Mouse (Mus musculus): ENCODE measurements around the gene Rel. TPM values are rescaled to one million over a fixed set of nuclear protein-coding genes. Genes with fewer than 3 reads are reported as not detected.
A peak's percentile ranks its signal among the peaks of the same experiment; 100 is the strongest.
"Not testable (repeated sequence)": the region's sequence is repeated elsewhere in the genome, so short reads cannot be mapped to it uniquely, and the experiment has no call there.

Rel gene
- polyA plus RNA-seq, 1 experiment from 2014 or later, result 0.95 TPM

DNA sequence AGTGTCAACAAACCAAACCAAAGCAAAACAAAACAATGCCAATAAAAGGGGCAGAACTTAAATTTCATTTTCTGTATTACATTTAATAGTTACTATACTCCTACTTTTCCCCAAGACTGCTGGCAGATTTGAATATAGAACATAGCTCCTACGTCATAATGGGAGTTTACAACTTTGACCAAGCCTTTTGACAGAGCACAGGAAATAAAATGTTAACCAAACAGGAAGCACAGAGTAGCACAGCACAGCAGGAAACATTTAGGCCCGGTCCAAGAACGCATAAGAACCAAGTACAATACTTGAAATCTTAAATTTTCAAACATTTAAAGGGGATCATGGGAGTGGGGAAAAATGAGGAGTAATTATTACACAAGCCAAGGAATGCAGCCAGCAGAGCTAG lies 11.3 kb upstream of the Rel start:
- Histone ChIP-seq H3K9ac (replicated peaks; ENCODE audit: low read depth, low read length) (no peak overlapping the region), H3K36me3 (ENCODE audit: control insufficient read depth, insufficient read depth, low read length) (no peaks in the 10 kb centered on the region), H3K4me2 (ENCODE audit: low read depth, low read length) (no peak overlapping the region), H3K9me3 (ENCODE audit: control insufficient read depth, low read length) (no peaks in the 10 kb centered on the region), H3K27me3 (ENCODE audit: control insufficient read depth, insufficient read depth, low read length) (no peaks in the 10 kb centered on the region), H3K4me3 (ENCODE audit: low read depth, low read length) (no peak overlapping the region), H3K4me1 (ENCODE audit: control insufficient read depth, insufficient read depth, low read length) (no peaks in the 10 kb centered on the region), H3K27ac (ENCODE audit: low read depth, low read length) (no peak overlapping the region)
- no peak for ATAC-seq (ENCODE audit: low read depth)
- 86% methylated on average over 3 of the region's 3 CpGs for WGBS

DNA sequence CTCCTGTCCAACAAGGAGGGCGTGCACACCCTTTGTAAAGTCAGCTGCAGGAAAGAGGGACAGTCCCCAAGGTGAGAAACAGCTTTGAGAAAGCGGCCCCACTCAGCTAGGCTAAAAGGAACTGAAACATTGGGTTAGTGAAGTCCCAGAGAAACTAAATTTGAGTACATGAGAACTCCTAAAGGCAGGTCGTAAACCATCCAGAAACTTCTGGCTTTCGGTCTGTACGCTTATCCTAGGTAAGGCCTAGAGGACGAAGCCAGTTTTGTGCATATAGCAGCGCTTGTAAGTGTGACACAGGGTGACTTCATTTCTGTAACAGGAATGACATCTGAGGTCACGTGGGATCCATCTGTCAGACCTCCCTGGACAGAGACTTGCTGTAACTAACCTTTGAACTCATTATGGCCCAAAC lies 8.0 kb upstream of the Rel start:
- WGBS, result 93% methylated on average over 8 of the region's 8 CpGs
- no peak for ATAC-seq (ENCODE audit: low read depth)
- Histone ChIP-seq H3K9ac (replicated peaks; ENCODE audit: low read depth, low read length) (no peak overlapping the region), H3K9me3 (ENCODE audit: control insufficient read depth, low read length) (no peaks in the 10 kb centered on the region), H3K4me2 (ENCODE audit: low read depth, low read length) (no peak overlapping the region), H3K27ac (ENCODE audit: low read depth, low read length) (no peak overlapping the region), H3K4me3 (ENCODE audit: low read depth, low read length) (no peak overlapping the region), H3K4me1 (ENCODE audit: control insufficient read depth, insufficient read depth, low read length) (no peaks in the 10 kb centered on the region), H3K36me3 (ENCODE audit: control insufficient read depth, insufficient read depth, low read length) (no peaks in the 10 kb centered on the region), H3K27me3 (ENCODE audit: control insufficient read depth, insufficient read depth, low read length) (no peaks in the 10 kb centered on the region)

DNA sequence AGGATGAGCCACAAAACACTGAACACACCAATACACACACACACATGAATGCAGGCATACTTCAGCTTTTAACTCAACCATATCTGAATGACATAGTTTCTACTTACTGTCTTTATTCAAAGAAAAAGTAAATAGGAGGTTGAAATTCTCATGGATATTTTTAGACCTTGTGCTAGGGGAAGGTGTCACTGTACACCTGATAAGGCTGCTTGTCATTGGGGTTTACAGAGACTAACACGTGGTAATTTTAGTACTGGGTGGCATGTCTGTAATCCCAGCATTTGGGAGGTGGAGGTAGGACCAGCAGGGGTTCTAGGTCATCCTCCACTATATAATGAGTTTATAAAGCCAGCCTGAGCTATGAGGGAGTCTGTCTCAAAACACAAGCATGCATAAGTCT lies 1.7 kb upstream of the Rel start:
- H3K27me3 ChIP-seq (ENCODE audit: control insufficient read depth, insufficient read depth, low read length), result no peaks in the 10 kb centered on the region
- no peak overlapping the region for H3K27ac ChIP-seq (ENCODE audit: low read depth, low read length)
- H3K4me1 ChIP-seq (ENCODE audit: control insufficient read depth, insufficient read depth, low read length), result no peaks in the 10 kb centered on the region
- H3K9me3 ChIP-seq (ENCODE audit: control insufficient read depth, low read length), result no peaks in the 10 kb centered on the region
- no peak overlapping the region for H3K9ac ChIP-seq (replicated peaks; ENCODE audit: low read depth, low read length)
- no peak overlapping the region for H3K4me2 ChIP-seq (ENCODE audit: low read depth, low read length)
- ATAC-seq (ENCODE audit: low read depth), result no peak
- WGBS, result 45% methylated on average over 1 of the region's 1 CpGs
- no peaks in the 10 kb centered on the region for H3K36me3 ChIP-seq (ENCODE audit: control insufficient read depth, insufficient read depth, low read length)
- H3K4me3 ChIP-seq (ENCODE audit: low read depth, low read length), result no peak overlapping the region

DNA sequence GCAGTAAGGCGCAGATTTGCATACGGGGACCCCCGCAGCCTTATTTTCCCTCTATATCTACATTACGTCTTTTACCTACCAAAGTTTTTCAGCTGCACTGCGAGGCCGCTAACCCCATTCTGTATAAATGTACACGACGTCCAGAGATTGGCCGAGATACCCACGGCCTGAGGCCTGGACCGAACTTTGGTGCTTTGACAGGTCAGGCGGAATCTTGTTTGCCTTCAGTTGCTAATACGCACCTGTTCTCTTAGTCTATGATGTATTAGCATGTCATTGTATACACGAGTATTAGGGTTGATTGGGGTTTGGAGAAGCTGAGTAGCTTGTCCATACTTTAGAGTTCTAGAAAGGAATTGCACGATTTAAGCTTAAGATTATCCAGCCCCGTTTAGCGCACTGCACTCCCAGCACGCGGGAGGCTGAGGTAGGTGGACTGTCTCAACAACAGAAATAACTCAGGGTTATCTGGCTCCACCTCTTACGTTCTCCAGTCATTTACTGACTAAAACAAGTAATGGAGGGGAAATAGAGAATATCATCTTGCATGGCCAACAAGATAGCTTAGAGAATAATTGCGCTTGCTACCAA lies 832 bp upstream of the Rel start:
- Histone ChIP-seq H3K4me1 (ENCODE audit: control insufficient read depth, insufficient read depth, low read length) (no peaks in the 10 kb centered on the region), H3K27ac (ENCODE audit: low read depth, low read length) (peak overlapping the region; percentile 88), H3K9ac (replicated peaks; ENCODE audit: low read depth, low read length) (peak overlapping the region; percentile 70), H3K9me3 (ENCODE audit: control insufficient read depth, low read length) (no peaks in the 10 kb centered on the region), H3K4me2 (ENCODE audit: low read depth, low read length) (peak overlapping the region; percentile 73), H3K27me3 (ENCODE audit: control insufficient read depth, insufficient read depth, low read length) (no peaks in the 10 kb centered on the region), H3K36me3 (ENCODE audit: control insufficient read depth, insufficient read depth, low read length) (no peaks in the 10 kb centered on the region), H3K4me3 (ENCODE audit: low read depth, low read length) (peak overlapping the region; percentile 78)
- ATAC-seq (ENCODE audit: low read depth), result no peak; the same call in 1 of the 2 replicates
- 7% methylated on average over 21 of the region's 21 CpGs for WGBS

DNA sequence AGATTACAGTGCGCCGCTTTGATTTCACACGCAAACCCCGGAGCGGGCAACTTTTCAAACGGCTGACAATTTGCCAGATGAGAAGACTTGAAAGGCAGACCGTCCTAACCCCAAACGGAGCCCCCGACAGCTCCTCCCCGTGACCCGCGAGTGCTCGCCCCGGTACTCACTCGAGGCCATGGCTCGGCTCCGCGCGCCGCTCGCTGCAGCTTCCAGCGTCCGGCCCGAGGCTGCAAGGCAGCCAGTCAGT lies 335 bp downstream of the Rel start:
- Histone ChIP-seq H3K4me2 (ENCODE audit: low read depth, low read length) (peak overlapping the region; percentile 73), H3K9ac (replicated peaks; ENCODE audit: low read depth, low read length) (peak overlapping the region; percentile 70), H3K27ac (ENCODE audit: low read depth, low read length) (peak overlapping the region; percentile 88), H3K27me3 (ENCODE audit: control insufficient read depth, insufficient read depth, low read length) (no peaks in the 10 kb centered on the region), H3K4me1 (ENCODE audit: control insufficient read depth, insufficient read depth, low read length) (no peaks in the 10 kb centered on the region), H3K4me3 (ENCODE audit: low read depth, low read length) (peak overlapping the region; percentile 78), H3K9me3 (ENCODE audit: control insufficient read depth, low read length) (no peaks in the 10 kb centered on the region), H3K36me3 (ENCODE audit: control insufficient read depth, insufficient read depth, low read length) (no peaks in the 10 kb centered on the region)
- ATAC-seq (ENCODE audit: low read depth), result no peak
- whole genome bisulfite sequencing, result under 1% methylated on average over 24 of the region's 24 CpGs

DNA sequence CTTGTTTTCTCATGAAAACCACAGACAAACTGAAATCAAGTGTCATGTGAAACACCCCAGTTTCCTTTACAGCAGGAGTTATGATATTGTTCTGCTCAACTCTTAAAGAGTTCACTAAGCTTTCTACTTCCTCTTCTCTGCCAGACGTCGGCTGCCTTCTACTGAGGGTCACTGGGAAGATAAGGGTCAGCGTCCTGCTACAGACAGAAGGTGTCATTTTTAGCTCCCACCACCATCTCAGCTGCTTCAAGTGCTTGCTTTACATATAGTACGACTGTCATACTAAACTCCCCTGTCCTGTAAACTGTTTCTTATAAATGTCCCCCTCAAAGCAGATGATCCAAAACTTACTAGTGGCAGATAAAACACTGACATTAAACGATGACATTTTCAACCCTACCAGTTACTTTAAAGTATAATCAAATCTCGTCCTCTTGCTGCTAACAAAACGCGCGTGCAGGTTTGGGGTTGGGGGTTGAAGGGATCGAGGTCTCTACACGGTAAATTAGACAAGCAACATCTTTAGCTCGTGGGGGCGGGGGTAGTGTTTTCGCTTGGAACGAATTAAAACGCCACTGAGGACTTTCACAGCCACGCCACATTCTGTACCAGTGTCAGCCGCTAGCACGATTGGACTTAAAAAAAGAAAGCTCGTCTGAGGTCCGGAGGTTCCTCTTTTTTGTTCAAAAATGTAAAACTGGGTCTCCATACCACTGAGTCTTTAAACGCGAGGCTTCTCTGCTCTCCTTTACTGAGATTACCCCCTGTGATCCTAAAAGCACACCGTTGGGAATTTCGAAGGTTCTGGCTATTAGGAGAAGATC lies 872 bp downstream of the Rel start:
- under 1% methylated on average over 25 of the region's 25 CpGs for WGBS
- Histone ChIP-seq H3K27me3 (ENCODE audit: control insufficient read depth, insufficient read depth, low read length) (no peaks in the 10 kb centered on the region), H3K4me1 (ENCODE audit: control insufficient read depth, insufficient read depth, low read length) (no peaks in the 10 kb centered on the region), H3K4me3 (ENCODE audit: low read depth, low read length) (peak overlapping the region; percentile 78), H3K36me3 (ENCODE audit: control insufficient read depth, insufficient read depth, low read length) (no peaks in the 10 kb centered on the region), H3K4me2 (ENCODE audit: low read depth, low read length) (peak overlapping the region; percentile 73), H3K9ac (replicated peaks; ENCODE audit: low read depth, low read length) (peak overlapping the region; percentile 70), H3K9me3 (ENCODE audit: control insufficient read depth, low read length) (no peaks in the 10 kb centered on the region), H3K27ac (ENCODE audit: low read depth, low read length) (peak overlapping the region; percentile 88)
- peak; percentile 3; the same call in 1 of the 2 replicates for ATAC-seq (ENCODE audit: low read depth)

DNA sequence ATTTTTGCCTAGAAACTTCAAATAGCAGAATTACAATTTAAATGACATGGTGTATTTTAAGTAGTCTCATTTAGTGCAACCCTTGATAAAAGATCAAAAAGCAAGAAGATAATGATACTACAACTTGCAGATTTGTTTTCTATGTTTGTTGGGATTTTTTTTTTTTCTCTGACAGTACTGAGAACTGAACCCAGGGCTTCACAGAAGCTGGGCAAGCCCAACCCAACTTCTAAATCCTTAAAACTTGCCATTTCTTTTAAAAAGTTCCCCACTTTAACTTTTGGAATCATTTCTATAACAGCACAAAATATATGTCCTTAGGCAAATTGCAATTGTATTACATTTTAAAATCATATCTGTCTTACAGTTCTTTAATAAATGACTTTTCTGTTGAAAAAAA lies 1.7 kb downstream of the Rel start:
- Histone ChIP-seq H3K4me3 (ENCODE audit: low read depth, low read length) (no peak overlapping the region), H3K27ac (ENCODE audit: low read depth, low read length) (no peak overlapping the region), H3K4me2 (ENCODE audit: low read depth, low read length) (no peak overlapping the region), H3K9me3 (ENCODE audit: control insufficient read depth, low read length) (no peaks in the 10 kb centered on the region), H3K4me1 (ENCODE audit: control insufficient read depth, insufficient read depth, low read length) (no peaks in the 10 kb centered on the region), H3K36me3 (ENCODE audit: control insufficient read depth, insufficient read depth, low read length) (no peaks in the 10 kb centered on the region), H3K9ac (replicated peaks; ENCODE audit: low read depth, low read length) (no peak overlapping the region), H3K27me3 (ENCODE audit: control insufficient read depth, insufficient read depth, low read length) (no peaks in the 10 kb centered on the region)
- ATAC-seq (ENCODE audit: low read depth), result no peak

DNA sequence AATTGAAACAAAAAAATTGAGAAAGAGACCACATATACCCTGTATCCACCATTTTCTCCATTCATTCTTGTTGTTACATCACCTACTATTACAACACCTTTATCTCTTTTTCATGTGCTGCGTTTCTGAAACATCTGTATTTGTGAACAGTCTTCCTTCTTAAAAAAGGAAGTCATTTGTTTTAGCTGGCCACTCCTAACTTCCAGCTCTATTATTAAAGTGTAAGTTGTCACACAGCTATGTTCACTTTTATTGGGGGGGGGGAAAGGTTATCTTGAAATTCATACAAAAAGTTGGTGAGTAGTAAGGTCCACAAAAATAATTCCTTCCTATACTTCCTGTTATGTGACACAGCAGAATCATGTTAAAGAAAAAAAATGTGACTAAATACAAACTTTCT lies 2.8 kb downstream of the Rel start:
- Histone ChIP-seq H3K27me3 (ENCODE audit: control insufficient read depth, insufficient read depth, low read length) (no peaks in the 10 kb centered on the region), H3K4me3 (ENCODE audit: low read depth, low read length) (no peak overlapping the region), H3K36me3 (ENCODE audit: control insufficient read depth, insufficient read depth, low read length) (no peaks in the 10 kb centered on the region), H3K9ac (replicated peaks; ENCODE audit: low read depth, low read length) (no peak overlapping the region), H3K27ac (ENCODE audit: low read depth, low read length) (no peak overlapping the region), H3K4me2 (ENCODE audit: low read depth, low read length) (no peak overlapping the region), H3K4me1 (ENCODE audit: control insufficient read depth, insufficient read depth, low read length) (no peaks in the 10 kb centered on the region), H3K9me3 (ENCODE audit: control insufficient read depth, low read length) (no peaks in the 10 kb centered on the region)
- no peak for ATAC-seq (ENCODE audit: low read depth)
- WGBS, result 77% methylated on average over 1 of the region's 1 CpGs

DNA sequence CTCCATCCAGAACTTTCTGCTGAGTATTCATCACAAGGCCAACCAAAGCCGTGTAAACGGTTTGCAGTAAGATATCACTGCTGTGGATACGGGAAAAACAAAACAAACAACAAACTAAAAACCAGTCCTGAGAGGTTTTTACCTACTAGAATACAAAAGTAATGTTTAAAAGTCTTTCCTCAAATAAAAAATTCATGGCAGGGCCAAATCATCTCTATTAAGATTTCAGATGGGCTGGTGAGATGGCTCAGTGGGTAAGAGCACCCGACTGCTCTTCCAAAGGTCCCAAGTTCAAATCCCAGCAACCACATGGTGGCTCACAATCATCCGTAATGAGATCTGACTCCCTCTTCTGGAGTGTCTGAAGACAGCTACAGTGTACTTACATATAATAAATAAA lies 3.4 kb downstream of the Rel start:
- not testable (repeated sequence) for H3K36me3 ChIP-seq (ENCODE audit: control insufficient read depth, insufficient read depth, low read length); H3K4me2 ChIP-seq (ENCODE audit: low read depth, low read length); H3K4me3 ChIP-seq (ENCODE audit: low read depth, low read length); H3K27me3 ChIP-seq (ENCODE audit: control insufficient read depth, insufficient read depth, low read length); ATAC-seq (ENCODE audit: low read depth); H3K4me1 ChIP-seq (ENCODE audit: control insufficient read depth, insufficient read depth, low read length); H3K9me3 ChIP-seq (ENCODE audit: control insufficient read depth, low read length); H3K27ac ChIP-seq (ENCODE audit: low read depth, low read length); H3K9ac ChIP-seq (replicated peaks; ENCODE audit: low read depth, low read length)
- 94% methylated on average over 4 of the region's 5 CpGs for WGBS

Measured in neural tube, embryonic 14.5 days (tissue).